Mouse (Mus musculus) G1E (cell line): Measurements from ENCODE around the gene Recql5.

ENCODE experiments used
- CTCF ChIP-seq: IDR thresholded peaks from 2 replicates; pipeline ENCODE4 v1.5.1; 2012; ENCODE audit warnings: low read depth, low read length, inconsistent platforms, mixed read lengths
- GATA1 ChIP-seq: IDR thresholded peaks from 2 replicates; pipeline ENCODE4 v1.6.1; 2012; ENCODE audit warnings: borderline replicate concordance, low read length, inconsistent platforms, mixed read lengths
- GATA2 ChIP-seq: IDR thresholded peaks from 2 replicates; pipeline ENCODE4 v1.6.1; 2012; ENCODE audit warnings: low read depth, low read length, inconsistent platforms, borderline replicate concordance
- POLR2AphosphoS5 ChIP-seq: IDR thresholded peaks from 2 replicates; pipeline ENCODE4 v1.6.1; 2012; ENCODE audit warnings: low read depth, low read length, inconsistent platforms; ENCODE audit not compliant: insufficient replicate concordance
- TAL1 ChIP-seq: conservative IDR thresholded peaks from 2 replicates; pipeline ENCODE4 v1.6.1; 2012; ENCODE audit warnings: low read depth, low read length, inconsistent platforms, mixed read lengths

DNA sequence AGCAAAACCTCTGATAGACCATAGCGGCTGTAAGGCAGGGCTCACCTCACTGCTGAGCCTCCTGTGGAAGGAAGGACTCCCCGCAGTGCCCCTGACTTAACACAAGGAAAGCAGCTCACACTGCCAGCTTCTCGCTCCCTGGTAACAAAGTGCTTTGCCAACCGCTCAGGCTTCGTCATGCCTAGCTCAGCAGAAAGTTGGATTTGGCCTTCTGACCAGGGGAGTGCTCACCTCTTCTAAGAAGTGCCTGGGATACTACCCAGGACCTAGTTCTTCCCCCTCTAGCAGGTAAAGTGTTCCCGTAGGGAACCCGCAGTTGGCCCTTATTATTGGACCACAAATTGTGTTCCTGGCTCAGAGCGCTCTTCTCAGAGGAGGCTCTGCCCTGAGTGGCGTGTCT, 25.7 kb upstream of the Recql5 start:
- TF ChIP-seq CTCF = no peak
- no peak for TF ChIP-seq GATA1
- no peak for TF ChIP-seq POLR2AphosphoS5
- no peak for TF ChIP-seq TAL1
- TF ChIP-seq GATA2 = no peak
